Comparison of ENCODE assay signal across 16 mouse cellular contexts in the genomic region with DNA sequence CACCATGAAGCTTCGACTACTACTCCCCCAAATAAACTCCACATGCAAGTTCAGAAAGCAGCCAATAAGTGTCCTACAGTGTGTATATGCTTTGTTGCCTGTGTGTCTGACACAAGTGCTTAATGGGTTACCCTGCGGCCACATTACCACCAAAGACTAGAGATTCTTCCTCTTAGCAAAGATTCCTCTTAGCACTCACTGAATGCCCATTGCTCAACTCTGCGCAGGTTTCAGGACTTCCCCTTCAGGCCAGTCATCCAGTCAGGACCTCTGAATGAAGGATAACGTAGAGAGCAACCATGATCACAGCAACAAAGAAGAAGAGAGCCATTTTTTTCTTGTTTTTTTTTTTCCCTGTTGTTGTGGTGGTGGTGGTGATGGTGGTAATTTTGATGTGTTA.
"Had no signal": no experiment of that assay in that cellular context is flagged by ENCODE, and none has a peak within 500 bp of the region (broad histone marks: within the 10 kb centered on the region; RNA-seq: fewer than 3 reads in every experiment).

No protein-coding gene starts in this region.

- DNase-seq: gastrocnemius, adult 2 months; gastrocnemius, postnatal 10 days; gastrocnemius, postnatal 25 days; heart, adult 11 months; heart, adult 2 months; heart, postnatal 14 days; heart, postnatal 36 days; kidney, adult 11 months; kidney, adult 2 months; kidney, adult 9 months; kidney, postnatal 14 days; kidney, postnatal 36 days; layer of hippocampus, adult 9-11 months; liver; liver, embryonic 13.5 days had no signal

- ATAC-seq: intestine, embryonic 16.5 days had no signal
